Mouse (Mus musculus) kidney, adult 2 months (tissue): ENCODE measurements around the gene Als2cr12.

Experiments used
- CTCF ChIP-seq: fragments of 200-500 bp; conservative IDR thresholded peaks from 2 replicates; pipeline ENCODE4 v1.5.1; 2011; ENCODE audit warnings: low read depth, mild to moderate bottlenecking, control low read depth, low read length, moderate library complexity, mixed read lengths; ENCODE audit not compliant: insufficient read depth, insufficient read length
- POLR2A ChIP-seq: fragments of 200-500 bp; IDR thresholded peaks from one replicate; pipeline ENCODE4 v1.6.1; 2011; ENCODE audit warnings: low read depth, low read length, control low read depth

DNA sequence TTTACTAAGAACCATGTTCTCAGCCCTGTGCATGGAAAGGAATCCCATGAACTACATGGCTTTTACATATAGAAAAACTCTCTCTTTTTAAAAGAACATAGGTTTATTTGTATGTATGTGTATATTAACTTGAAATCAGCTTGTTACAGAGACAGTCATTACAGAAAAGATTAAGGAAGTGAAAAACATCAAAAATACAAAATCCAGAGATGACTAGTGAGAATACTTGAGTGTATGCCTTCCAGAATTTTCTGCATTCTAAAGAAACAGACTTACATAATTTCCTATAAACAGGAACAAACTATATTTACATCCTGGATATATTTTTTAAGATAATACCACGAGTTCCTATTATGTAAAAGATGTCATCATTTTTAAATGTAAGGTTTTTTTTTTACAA, 2.1 kb downstream of the Als2cr12 start:
- no peak for TF ChIP-seq POLR2A
- TF ChIP-seq CTCF, result no peak
